Mouse (Mus musculus) thymus, postnatal 14 days (tissue): ENCODE measurements around the gene Prkce.

Experiments used
- DNase-seq: peaks from one replicate; pipeline ENCODE4 v3.0.0; 2021

Prkce gene

GRCm38 (mm10) chr17:86183788-86184187, 16.2 kb downstream of the Prkce start:
- DNase-seq: no peak

- no peak for DNase-seq
Measured at GRCm38 (mm10) chr17:86184552-86185209, 17.1 kb downstream of the Prkce start.

- DNase-seq: no peak
Measured at GRCm38 (mm10) chr17:86185584-86185983, 18.0 kb downstream of the Prkce start.

- DNase-seq: no peak
Measured at GRCm38 (mm10) chr17:86187777-86188176, 20.2 kb downstream of the Prkce start.

- no peak for DNase-seq
Measured at GRCm38 (mm10) chr17:86193979-86194378, 26.4 kb downstream of the Prkce start.

- no peak for DNase-seq
Measured at GRCm38 (mm10) chr17:86194921-86195320, 27.3 kb downstream of the Prkce start.

- no peak for DNase-seq
Measured at GRCm38 (mm10) chr17:86198496-86199465, 31.2 kb downstream of the Prkce start.

- no peak for DNase-seq
Measured at GRCm38 (mm10) chr17:86201981-86202380, 34.4 kb downstream of the Prkce start.

GRCm38 (mm10) chr17:86202972-86203371, 35.4 kb downstream of the Prkce start:
- no peak for DNase-seq

GRCm38 (mm10) chr17:86203531-86204450, 36.2 kb downstream of the Prkce start:
- no peak for DNase-seq

GRCm38 (mm10) chr17:86206289-86206688, 38.7 kb downstream of the Prkce start:
- DNase-seq: no peak

- DNase-seq: no peak
Measured at GRCm38 (mm10) chr17:86208057-86208820, 40.7 kb downstream of the Prkce start.

- no peak for DNase-seq
Measured at GRCm38 (mm10) chr17:86208821-86209186, 41.2 kb downstream of the Prkce start.

GRCm38 (mm10) chr17:86209680-86210251, 42.2 kb downstream of the Prkce start:
- no peak for DNase-seq

GRCm38 (mm10) chr17:86212204-86212603, 44.6 kb downstream of the Prkce start:
- DNase-seq: no peak

- no peak for DNase-seq
Measured at GRCm38 (mm10) chr17:86214285-86214684, 46.7 kb downstream of the Prkce start.

- no peak for DNase-seq
Measured at GRCm38 (mm10) chr17:86214741-86215140, 47.2 kb downstream of the Prkce start.

- DNase-seq: peak; percentile 67
Measured at GRCm38 (mm10) chr17:86215771-86216170, 48.2 kb downstream of the Prkce start.

- no peak for DNase-seq
Measured at GRCm38 (mm10) chr17:86217468-86217867, 49.9 kb downstream of the Prkce start.

GRCm38 (mm10) chr17:86218553-86218952, 51.0 kb downstream of the Prkce start:
- no peak for DNase-seq

- no peak for DNase-seq
Measured at GRCm38 (mm10) chr17:86225488-86226186, 58.1 kb downstream of the Prkce start.
